Mouse (Mus musculus) midbrain, embryonic 14.5 days (tissue): ENCODE measurements around the gene 9130230L23Rik. TPM values are rescaled to one million over a fixed set of nuclear protein-coding genes. Genes with fewer than 3 reads are reported as not detected.
"Not testable (repeated sequence)": the region's sequence is repeated elsewhere in the genome, so short reads cannot be mapped to it uniquely, and the experiment has no call there.

Experiments used
- ATAC-seq: fragments of 200-750 bp; cut with Nextera tagmentation; 2 replicates; pipeline ENCODE4 v1.8.0; 2017; ENCODE audit warnings: moderate number of reproducible peaks, moderate library complexity; ENCODE audit not compliant: low FRiP score, low TSS enrichment
- DNase-seq: peaks from one replicate; pipeline ENCODE4 v3.0.0-alpha.2; 2015
- H3K27ac ChIP-seq: fragments of 300-500 bp; sonication (generic); replicated peaks from 2 replicates; pipeline ENCODE4 v1.5.1; 2014; ENCODE audit warnings: mild to moderate bottlenecking, low read depth, low read length, moderate library complexity
- H3K27me3 ChIP-seq: fragments of 300-500 bp; sonication (generic); 2 replicates; pipeline ENCODE4 v1.6.1; 2014; ENCODE audit warnings: low read length, control low read depth, mixed read lengths; ENCODE audit not compliant: control insufficient read depth, insufficient read depth
- H3K36me3 ChIP-seq: fragments of 300-500 bp; sonication (generic); 2 replicates; pipeline ENCODE4 v1.6.1; 2014; ENCODE audit warnings: low read length, control low read depth; ENCODE audit not compliant: control insufficient read depth, insufficient read depth
- H3K4me1 ChIP-seq: fragments of 300-500 bp; sonication (generic); 2 replicates; pipeline ENCODE4 v1.6.1; 2014; ENCODE audit warnings: mild to moderate bottlenecking, antibody characterized with exemption, low read length, control low read depth; ENCODE audit not compliant: control insufficient read depth, insufficient read depth
- H3K4me2 ChIP-seq: fragments of 300-500 bp; sonication (generic); 2 replicates; pipeline ENCODE4 v1.6.1; 2014; ENCODE audit warnings: mild to moderate bottlenecking, low read length, moderate library complexity
- H3K4me3 ChIP-seq: fragments of 300-500 bp; sonication (generic); replicated peaks from 2 replicates; pipeline ENCODE4 v1.5.1; 2014; ENCODE audit warnings: low read depth, low read length
- H3K9ac ChIP-seq: fragments of 300-500 bp; sonication (generic); replicated peaks from 2 replicates; pipeline ENCODE4 v1.6.1; 2014; ENCODE audit warnings: mild to moderate bottlenecking, low read length, moderate library complexity
- H3K9me3 ChIP-seq: fragments of 300-500 bp; sonication (generic); 2 replicates; pipeline ENCODE4 v1.6.1; 2016; ENCODE audit warnings: low read length, control low read depth, mixed read lengths; ENCODE audit not compliant: control insufficient read depth
- WGBS: fragments of 180-500 bp; shearing (Covaris S2); extraction: QIAGEN DNeasy Blood & Tissue Kit; methylation state at CpG from one replicate; pipeline ENCODE4 v1.1.7; 2014; 5-methylcytosine and 5-hydroxymethylcytosine counted together
- polyA plus RNA-seq: library from polyadenylated mRNA; unstranded; fragments of >200 nt; fragmentation: Nextera tagmentation; extraction: Ambion mirVana; gene quantifications from 2 replicates; pipeline ENCODE4 v1.2.1, GENCODE M21; 2014

Gene 9130230L23Rik
- polyA plus RNA-seq, 1 experiment from 2014 or later, result not detected

DNA sequence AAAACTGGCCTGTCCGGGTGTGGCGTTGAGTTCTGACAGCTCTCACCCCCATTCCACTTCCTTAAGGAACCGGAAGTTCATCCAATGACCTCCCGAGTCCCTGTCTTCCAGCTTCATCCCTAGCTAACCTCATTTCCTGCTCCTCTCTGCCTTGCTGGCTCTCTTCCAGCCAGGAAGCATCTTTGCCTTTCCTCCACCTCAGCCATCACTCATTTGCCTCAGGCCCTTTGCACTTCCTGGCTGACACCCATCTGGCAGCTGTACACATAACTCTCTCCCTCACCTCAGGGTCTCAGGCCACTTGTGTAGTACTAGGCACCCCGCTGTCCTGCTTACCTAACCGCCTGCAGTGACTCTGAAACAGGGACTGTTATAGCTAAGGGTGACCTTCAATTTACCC is 9.4 kb downstream of the 9130230L23Rik start:
- H3K27me3 ChIP-seq, result no peaks in the 10 kb centered on the region
- 88% methylated on average over 6 of the region's 6 CpGs for WGBS
- ATAC-seq, result no peak
- no peak overlapping the region for H3K27ac ChIP-seq
- no peak overlapping the region for H3K4me2 ChIP-seq
- H3K4me3 ChIP-seq, result no peak overlapping the region
- DNase-seq, result no peak
- H3K9ac ChIP-seq, result no peak overlapping the region
- no peaks in the 10 kb centered on the region for H3K36me3 ChIP-seq
- no peaks in the 10 kb centered on the region for H3K4me1 ChIP-seq
- no peaks in the 10 kb centered on the region for H3K9me3 ChIP-seq

DNA sequence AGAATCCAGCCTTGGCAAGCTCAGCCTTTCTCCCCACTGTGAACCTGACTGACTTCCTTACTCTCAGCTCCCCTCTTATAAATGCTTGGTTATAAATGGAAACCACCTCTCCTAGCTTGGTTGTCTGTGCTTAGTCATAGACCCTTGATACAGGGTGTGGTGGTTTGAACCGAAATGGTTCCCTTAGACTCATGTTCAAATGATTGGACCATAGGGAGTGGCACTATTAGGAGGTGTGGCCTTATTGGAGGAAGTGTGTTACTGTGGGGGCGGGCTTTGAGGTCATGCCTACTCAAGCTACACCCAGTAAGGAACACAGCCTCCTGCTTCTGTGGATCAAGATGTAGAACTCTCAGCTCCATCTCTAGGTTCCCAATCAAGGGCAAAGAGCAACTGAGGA is 12.9 kb downstream of the 9130230L23Rik start:
- ATAC-seq (no peak), DNase-seq (no peak)
- H3K4me2 ChIP-seq, result no peak overlapping the region
- WGBS, result 92% methylated on average over 2 of the region's 2 CpGs
- no peaks in the 10 kb centered on the region for H3K36me3 ChIP-seq
- H3K9me3 ChIP-seq, result no peaks in the 10 kb centered on the region
- H3K4me1 ChIP-seq, result no peaks in the 10 kb centered on the region
- H3K27me3 ChIP-seq, result no peaks in the 10 kb centered on the region
- no peak overlapping the region for H3K9ac ChIP-seq
- H3K27ac ChIP-seq, result no peak overlapping the region
- no peak overlapping the region for H3K4me3 ChIP-seq

DNA sequence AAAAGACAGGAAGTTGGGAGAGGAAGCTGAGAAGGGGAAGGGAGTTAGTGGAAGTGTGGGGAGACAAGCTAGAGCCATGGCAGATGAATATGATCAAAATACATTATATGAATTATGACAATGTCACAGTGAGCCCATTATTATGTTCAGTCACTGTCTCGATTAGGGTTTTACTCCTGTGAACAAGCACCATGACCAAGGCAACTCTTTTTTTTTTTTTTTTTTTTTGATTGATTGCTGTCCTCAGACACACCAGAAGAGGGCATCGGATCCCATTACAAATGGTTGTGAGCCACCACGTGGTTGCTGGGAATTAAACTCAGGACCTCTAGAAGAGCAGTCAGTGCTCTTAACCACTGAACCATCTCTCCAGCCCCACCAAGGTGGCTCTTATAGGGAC is 17.1 kb downstream of the 9130230L23Rik start:
- H3K27me3 ChIP-seq, H3K4me2 ChIP-seq, H3K4me3 ChIP-seq, DNase-seq, H3K9ac ChIP-seq, H3K27ac ChIP-seq, H3K9me3 ChIP-seq, H3K36me3 ChIP-seq, ATAC-seq, H3K4me1 ChIP-seq: not testable (repeated sequence)
- 76% methylated on average over 3 of the region's 3 CpGs for WGBS

DNA sequence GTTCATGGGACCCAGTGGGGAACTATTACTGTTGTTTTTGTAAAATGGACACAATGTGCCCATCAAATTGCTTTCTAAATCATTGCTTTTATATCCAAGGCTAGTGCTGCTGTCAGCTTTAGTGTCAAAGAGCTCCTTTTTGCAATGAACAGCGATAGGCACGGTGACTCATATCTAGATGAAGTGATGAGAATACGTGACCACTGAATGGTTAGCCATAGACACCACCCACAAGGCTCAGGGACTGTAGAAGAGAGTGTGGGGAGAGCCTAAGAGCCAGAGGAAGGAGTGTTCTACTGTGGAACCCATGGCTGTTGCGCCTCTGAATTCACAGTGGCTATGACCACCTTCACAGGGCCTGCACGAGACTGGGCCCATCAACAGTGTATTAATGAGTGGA is 17.7 kb downstream of the 9130230L23Rik start:
- DNase-seq (no peak), ATAC-seq (no peak)
- no peaks in the 10 kb centered on the region for H3K4me1 ChIP-seq
- no peak overlapping the region for H3K27ac ChIP-seq
- H3K4me3 ChIP-seq, result no peak overlapping the region
- no peak overlapping the region for H3K9ac ChIP-seq
- H3K4me2 ChIP-seq, result no peak overlapping the region
- no peaks in the 10 kb centered on the region for H3K36me3 ChIP-seq
- no peaks in the 10 kb centered on the region for H3K9me3 ChIP-seq
- no peaks in the 10 kb centered on the region for H3K27me3 ChIP-seq
- 93% methylated on average over 5 of the region's 5 CpGs for WGBS

DNA sequence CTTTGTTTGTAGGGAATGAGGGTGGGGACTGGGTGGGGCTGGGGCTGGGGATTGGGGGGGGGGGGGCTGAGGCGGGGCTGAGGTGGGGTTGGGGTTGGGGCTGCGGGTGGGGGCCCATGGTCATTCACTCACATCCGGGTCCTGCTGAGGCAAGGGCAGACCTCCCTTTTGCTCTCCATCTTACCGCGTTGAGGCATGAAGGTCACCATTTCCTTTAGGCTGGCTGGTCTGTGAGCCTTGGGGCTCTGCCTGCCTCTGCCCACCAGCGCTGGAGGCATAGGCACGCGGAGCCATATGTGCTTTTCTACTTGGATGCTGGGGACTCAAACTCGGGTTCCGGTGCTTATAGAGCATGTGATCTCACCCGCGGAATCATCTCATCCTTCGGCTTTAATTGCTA is 28.4 kb downstream of the 9130230L23Rik start:
- no peak overlapping the region for H3K9ac ChIP-seq
- no peaks in the 10 kb centered on the region for H3K9me3 ChIP-seq
- H3K4me3 ChIP-seq, result no peak overlapping the region
- no peaks in the 10 kb centered on the region for H3K4me1 ChIP-seq
- H3K36me3 ChIP-seq, result no peaks in the 10 kb centered on the region
- H3K4me2 ChIP-seq, result no peak overlapping the region
- 91% methylated on average over 13 of the region's 13 CpGs for WGBS
- ATAC-seq (no peak), DNase-seq (no peak)
- no peaks in the 10 kb centered on the region for H3K27me3 ChIP-seq
- no peak overlapping the region for H3K27ac ChIP-seq

DNA sequence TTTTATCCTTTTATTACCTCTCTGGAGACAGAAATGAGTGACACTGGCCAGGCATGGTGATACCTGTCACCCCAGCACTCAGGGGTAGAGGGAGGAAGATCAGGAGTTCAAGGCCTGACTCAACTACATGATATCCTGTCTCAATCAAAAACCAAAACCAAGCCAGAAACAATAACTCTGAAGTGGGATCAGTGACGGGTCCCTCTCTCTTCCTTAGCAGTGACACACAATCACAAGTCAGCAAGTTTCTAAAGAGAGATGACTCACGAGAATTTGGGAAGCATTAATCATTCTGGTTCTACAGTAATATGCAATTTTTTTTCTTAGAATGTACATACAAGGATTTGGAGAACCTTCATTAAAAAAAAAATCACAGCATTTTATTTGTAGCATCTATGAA is 30.9 kb downstream of the 9130230L23Rik start:
- no peak overlapping the region for H3K4me2 ChIP-seq
- no peaks in the 10 kb centered on the region for H3K36me3 ChIP-seq
- DNase-seq, result no peak
- no peaks in the 10 kb centered on the region for H3K4me1 ChIP-seq
- no peak for ATAC-seq
- WGBS, result 78% methylated on average over 2 of the region's 2 CpGs
- no peak overlapping the region for H3K9ac ChIP-seq
- H3K27ac ChIP-seq, result no peak overlapping the region
- no peaks in the 10 kb centered on the region for H3K9me3 ChIP-seq
- H3K4me3 ChIP-seq, result no peak overlapping the region
- H3K27me3 ChIP-seq, result no peaks in the 10 kb centered on the region

DNA sequence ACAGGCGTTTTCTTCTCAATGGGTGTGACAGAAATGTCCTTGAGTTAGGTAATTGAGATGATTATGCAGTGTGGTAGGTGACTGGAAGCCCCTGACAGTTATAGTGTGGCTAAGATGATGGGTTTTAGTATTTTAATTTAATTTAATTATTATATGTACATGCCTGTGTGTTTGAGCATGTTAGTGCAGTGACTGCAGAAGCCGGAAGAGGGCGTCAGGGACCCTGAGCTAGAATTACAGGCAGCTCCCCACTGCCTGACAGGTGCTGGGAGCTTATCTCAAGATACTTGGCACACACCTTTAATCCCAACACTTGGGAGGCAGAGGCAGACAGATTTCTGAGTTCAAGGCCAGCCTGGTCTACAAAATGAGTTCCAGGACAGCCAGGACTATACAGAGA is 36.1 kb downstream of the 9130230L23Rik start:
- no peak for ATAC-seq
- no peak overlapping the region for H3K27ac ChIP-seq
- H3K36me3 ChIP-seq, result no peaks in the 10 kb centered on the region
- no peak overlapping the region for H3K4me3 ChIP-seq
- WGBS, result 91% methylated on average over 3 of the region's 3 CpGs
- H3K27me3 ChIP-seq, result no peaks in the 10 kb centered on the region
- H3K9ac ChIP-seq, result no peak overlapping the region
- no peak for DNase-seq
- no peaks in the 10 kb centered on the region for H3K9me3 ChIP-seq
- H3K4me1 ChIP-seq, result no peaks in the 10 kb centered on the region
- no peak overlapping the region for H3K4me2 ChIP-seq

DNA sequence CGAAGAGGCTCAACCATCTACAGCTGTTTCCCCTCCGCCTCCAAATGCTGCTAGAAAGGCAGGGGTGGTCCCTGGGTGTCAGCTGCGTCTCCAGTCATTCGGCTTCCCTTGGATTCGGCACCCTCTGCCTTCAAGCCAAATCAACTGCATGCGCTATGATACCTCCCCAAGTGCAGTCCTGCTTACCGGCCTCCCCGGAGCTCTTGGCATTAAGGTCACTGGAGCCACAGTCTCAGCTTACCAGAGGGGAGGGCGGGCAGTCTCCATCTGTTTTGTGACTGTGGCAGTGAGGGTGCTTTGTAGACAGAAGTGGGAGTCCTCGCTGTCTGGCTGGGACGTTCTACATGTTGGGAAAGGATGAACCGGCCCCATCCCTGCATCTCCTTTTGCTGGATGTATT is 37.0 kb downstream of the 9130230L23Rik start:
- DNase-seq (no peak), ATAC-seq (no peak)
- no peak overlapping the region for H3K4me2 ChIP-seq
- H3K27ac ChIP-seq, result no peak overlapping the region
- 72% methylated on average over 12 of the region's 12 CpGs for WGBS
- H3K4me1 ChIP-seq, result no peaks in the 10 kb centered on the region
- no peaks in the 10 kb centered on the region for H3K9me3 ChIP-seq
- H3K9ac ChIP-seq, result no peak overlapping the region
- H3K27me3 ChIP-seq, result no peaks in the 10 kb centered on the region
- H3K4me3 ChIP-seq, result no peak overlapping the region
- no peaks in the 10 kb centered on the region for H3K36me3 ChIP-seq

DNA sequence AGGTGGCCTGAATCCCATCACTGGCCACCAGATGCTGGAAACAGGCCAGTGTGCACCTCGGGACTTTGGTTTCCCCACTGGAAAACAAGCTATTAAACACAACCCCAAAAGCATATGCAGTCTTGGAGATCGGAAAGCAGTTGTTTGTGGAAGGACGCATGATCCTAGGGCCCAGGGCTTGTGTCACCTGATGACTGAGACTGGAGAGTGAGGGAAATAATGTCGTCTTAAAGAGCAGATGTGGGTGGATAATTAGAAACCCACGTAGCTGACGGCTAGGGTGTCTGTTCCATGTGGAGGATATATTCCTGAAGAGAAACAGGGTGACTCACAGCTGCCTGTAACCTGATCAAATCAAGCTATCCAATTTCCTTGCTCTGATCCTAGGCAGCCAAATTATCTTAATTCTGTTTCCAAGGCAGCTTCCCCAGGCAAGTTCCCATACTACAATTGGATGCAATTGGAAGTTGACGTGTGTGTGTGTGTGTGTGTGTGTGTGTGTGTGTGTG is 38.3 kb downstream of the 9130230L23Rik start:
- DNase-seq (no peak), ATAC-seq (no peak)
- Histone ChIP-seq H3K4me1 (no peaks in the 10 kb centered on the region), H3K36me3 (no peaks in the 10 kb centered on the region), H3K9ac (no peak overlapping the region), H3K4me2 (no peak overlapping the region), H3K4me3 (no peak overlapping the region), H3K9me3 (no peaks in the 10 kb centered on the region), H3K27me3 (no peaks in the 10 kb centered on the region), H3K27ac (no peak overlapping the region)
- 74% methylated on average over 7 of the region's 7 CpGs for WGBS
